14 mouse cellular contexts compared by ENCODE assay signal in genomic region chr14:73551164-73551563, GRCm38 (mm10).
"Had no signal": no experiment of that assay in that cellular context is flagged by ENCODE, and none has a peak within 500 bp of the region (broad histone marks: within the 10 kb centered on the region; RNA-seq: fewer than 3 reads in every experiment).

No protein-coding gene starts in this region.

- ATAC-seq: midbrain, embryonic 16.5 days had no signal

- H3K4me2 ChIP-seq: lung, embryonic 14.5 days; midbrain, embryonic 12.5 days; neural tube, embryonic 12.5 days; stomach, embryonic 15.5 days had no signal

- H3K9me3 ChIP-seq: midbrain, embryonic 10.5 days; midbrain, embryonic 12.5 days; neural tube, embryonic 12.5 days; stomach, embryonic 15.5 days had no signal

- H3K4me3 ChIP-seq: midbrain, embryonic 10.5 days; midbrain, embryonic 12.5 days; neural tube, embryonic 12.5 days; stomach, embryonic 15.5 days had no signal

- DNase-seq: lung, adult 18-20 months; lung, embryonic 14.5 days; lung, postnatal 10 days; lung, postnatal 4 days; right cerebral cortex, postnatal 14 days; thymus, postnatal 14 days; thymus, postnatal 36 days had no signal

- H3K27ac ChIP-seq: liver, embryonic 14.5 days; midbrain, embryonic 10.5 days; midbrain, embryonic 12.5 days; neural tube, embryonic 12.5 days; stomach, embryonic 15.5 days; stomach, postnatal 0 days had no signal

- H3K27me3 ChIP-seq: midbrain, embryonic 12.5 days; neural tube, embryonic 12.5 days; stomach, embryonic 15.5 days had no signal

- H3K9ac ChIP-seq: liver, embryonic 14.5 days; lung, embryonic 14.5 days; neural tube, embryonic 12.5 days; stomach, embryonic 15.5 days had no signal
